Mouse (Mus musculus): ENCODE measurements around the gene Plcl1. TPM values are rescaled to one million over a fixed set of nuclear protein-coding genes. Genes with fewer than 3 reads are reported as not detected.

The Plcl1 gene
- polyA plus RNA-seq, 1 experiment, result 0.30 TPM

DNA sequence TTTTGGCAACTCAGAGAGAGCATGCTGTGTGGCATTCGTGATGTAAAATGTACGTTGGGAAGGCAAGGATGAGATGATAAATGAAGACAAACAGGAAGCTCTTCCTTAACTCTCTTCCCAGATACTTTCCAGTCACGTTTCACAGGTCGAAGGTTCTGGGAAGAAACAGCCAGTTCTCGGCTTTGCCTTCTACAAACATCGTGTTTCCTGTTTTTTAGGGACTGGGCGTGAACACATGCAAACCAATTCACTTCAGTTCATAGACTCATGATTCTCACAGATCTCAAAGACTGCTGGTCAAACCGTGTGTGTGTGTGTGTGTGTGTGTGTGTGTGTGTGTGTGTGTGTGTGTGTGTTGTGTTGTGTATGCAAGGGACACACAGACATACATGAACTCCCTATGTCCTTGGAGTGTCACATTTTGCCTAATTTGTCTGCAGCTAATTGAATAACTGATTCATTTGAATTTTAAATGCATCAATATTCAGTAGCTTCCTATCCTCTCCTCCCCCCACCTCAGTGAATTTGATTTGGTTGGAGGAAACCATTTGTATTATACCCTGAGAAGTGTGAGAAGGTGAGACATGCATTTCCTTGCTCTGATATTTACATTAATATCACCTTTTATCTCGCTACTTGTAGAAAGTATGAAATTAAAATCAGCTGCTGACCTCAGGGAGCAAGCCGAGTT is 259.6 kb downstream of the Plcl1 start:
- WGBS, result 53% methylated on average over 10 of the region's 10 CpGs
- Histone ChIP-seq H3K27ac (ENCODE audit: control insufficient read depth, insufficient read depth, low read depth, low read length, poor library complexity) (no peak overlapping the region), H3K4me1 (ENCODE audit: control insufficient read depth, insufficient read depth, low read length) (no peaks in the 10 kb centered on the region), H3K4me3 (replicated peaks; ENCODE audit: control insufficient read depth, low read depth, low read length) (no peak overlapping the region)
- no peak for TF ChIP-seq CTCF (IDR thresholded peaks at IDR 0.05; ENCODE audit: control insufficient read depth, insufficient read depth, low read length)
- no peak for TF ChIP-seq POLR2A (IDR thresholded peaks at IDR 0.05; ENCODE audit: borderline replicate concordance, control insufficient read depth, low read depth, low read length)

DNA sequence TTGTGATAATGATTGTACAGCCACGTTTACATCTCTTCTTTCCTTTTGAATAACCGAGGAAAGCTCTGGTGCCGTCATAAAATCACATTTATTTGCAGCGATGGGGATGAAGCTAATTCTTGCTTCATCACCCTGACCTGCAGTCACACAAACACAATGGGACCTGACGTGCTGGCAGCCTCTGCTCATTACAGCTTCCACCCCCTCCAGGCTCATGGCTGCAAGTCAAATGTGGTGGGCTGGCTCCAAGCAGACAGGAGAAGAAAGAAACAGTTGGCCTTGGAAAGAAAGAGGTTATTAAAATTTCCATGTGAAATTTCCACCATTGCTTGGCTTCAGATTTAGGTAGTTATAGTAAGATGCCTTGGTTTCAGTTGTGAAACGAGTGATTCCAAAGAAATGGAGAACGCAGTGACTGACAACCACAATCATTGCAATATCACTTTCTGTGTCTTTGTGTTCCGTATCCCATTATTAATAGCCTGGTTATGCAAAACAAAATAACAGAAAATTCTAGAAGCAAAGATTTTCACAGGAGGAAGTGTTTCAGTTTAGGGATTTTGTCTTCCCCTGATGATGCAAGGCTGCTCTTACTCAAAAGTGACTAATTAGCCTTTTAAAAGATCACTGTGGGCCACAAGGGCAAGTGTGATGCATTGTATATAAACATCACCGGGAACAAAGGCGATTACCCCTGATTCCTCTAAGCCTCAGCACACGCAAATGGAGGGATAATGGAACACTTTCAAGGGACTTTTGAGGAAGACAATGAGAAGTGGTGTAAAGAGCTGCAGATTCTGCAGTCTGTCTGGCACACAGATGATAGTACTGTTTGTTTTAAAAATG is 260.3 kb downstream of the Plcl1 start:
- H3K4me3 ChIP-seq (replicated peaks; ENCODE audit: control insufficient read depth, low read depth, low read length), result no peak overlapping the region
- TF ChIP-seq CTCF (IDR thresholded peaks at IDR 0.05; ENCODE audit: control insufficient read depth, insufficient read depth, low read length), result no peak
- no peak for TF ChIP-seq POLR2A (IDR thresholded peaks at IDR 0.05; ENCODE audit: borderline replicate concordance, control insufficient read depth, low read depth, low read length)
- WGBS, result 76% methylated on average over 11 of the region's 11 CpGs
- H3K27ac ChIP-seq (ENCODE audit: control insufficient read depth, insufficient read depth, low read depth, low read length, poor library complexity), result no peak overlapping the region
- no peaks in the 10 kb centered on the region for H3K4me1 ChIP-seq (ENCODE audit: control insufficient read depth, insufficient read depth, low read length)

DNA sequence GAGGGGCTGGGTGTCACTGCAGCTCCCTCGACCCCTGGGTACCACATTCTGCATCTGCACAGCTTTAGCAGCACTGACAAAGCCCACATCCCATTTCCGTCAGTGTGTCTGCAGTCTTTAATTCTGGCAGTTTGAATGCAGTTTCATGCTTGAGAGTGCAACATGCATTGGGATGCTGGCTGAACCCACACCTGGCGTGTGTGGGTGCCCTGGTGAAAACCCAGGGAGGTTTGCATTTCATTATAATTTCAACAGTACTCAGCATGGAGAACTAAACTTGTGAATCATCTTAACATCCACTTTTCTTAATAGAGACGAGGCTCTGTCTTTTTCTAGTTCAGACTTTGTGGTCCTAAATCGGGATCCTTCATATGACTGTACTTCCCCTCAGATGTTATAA is 261.1 kb downstream of the Plcl1 start:
- no peaks in the 10 kb centered on the region for H3K4me1 ChIP-seq (ENCODE audit: control insufficient read depth, insufficient read depth, low read length)
- TF ChIP-seq CTCF (IDR thresholded peaks at IDR 0.05; ENCODE audit: control insufficient read depth, insufficient read depth, low read length) (no peak), POLR2A (IDR thresholded peaks at IDR 0.05; ENCODE audit: borderline replicate concordance, control insufficient read depth, low read depth, low read length) (no peak)
- no peak overlapping the region for H3K4me3 ChIP-seq (replicated peaks; ENCODE audit: control insufficient read depth, low read depth, low read length)
- 66% methylated on average over 5 of the region's 5 CpGs for WGBS
- H3K27ac ChIP-seq (ENCODE audit: control insufficient read depth, insufficient read depth, low read depth, low read length, poor library complexity), result no peak overlapping the region

DNA sequence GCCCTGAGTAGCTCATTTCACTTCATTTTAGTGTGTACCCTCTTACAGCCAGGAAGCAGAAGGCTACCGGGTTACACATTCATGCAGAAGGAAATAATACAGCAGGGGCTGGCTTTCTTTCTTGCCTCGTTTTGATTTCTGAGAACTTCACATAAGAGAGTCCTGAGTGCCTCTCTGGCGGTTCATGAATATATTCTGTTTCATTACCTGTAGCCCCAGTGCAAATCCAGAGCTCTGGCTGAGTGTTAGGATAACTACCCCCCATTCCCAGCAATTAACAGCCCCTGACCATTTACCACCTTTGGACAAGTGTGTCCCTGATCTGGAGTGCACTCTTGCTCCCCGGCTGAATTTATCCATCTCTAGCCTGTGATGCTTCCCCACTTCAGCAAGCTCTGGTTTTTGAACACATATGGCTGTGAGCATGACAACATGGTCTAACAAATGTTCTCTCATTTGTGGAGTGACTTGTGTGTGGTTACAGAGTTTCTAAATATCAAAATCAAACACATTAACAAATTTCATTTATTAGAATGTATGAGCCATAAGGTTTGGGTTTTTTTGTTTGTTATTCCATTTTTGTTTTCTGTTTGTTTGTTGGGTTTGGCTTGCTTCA is 263.0 kb downstream of the Plcl1 start:
- no peaks in the 10 kb centered on the region for H3K4me1 ChIP-seq (ENCODE audit: control insufficient read depth, insufficient read depth, low read length)
- 46% methylated on average over 4 of the region's 4 CpGs for WGBS
- TF ChIP-seq POLR2A (IDR thresholded peaks at IDR 0.05; ENCODE audit: borderline replicate concordance, control insufficient read depth, low read depth, low read length) (no peak), CTCF (IDR thresholded peaks at IDR 0.05; ENCODE audit: control insufficient read depth, insufficient read depth, low read length) (no peak)
- H3K27ac ChIP-seq (ENCODE audit: control insufficient read depth, insufficient read depth, low read depth, low read length, poor library complexity), result no peak overlapping the region
- no peak overlapping the region for H3K4me3 ChIP-seq (replicated peaks; ENCODE audit: control insufficient read depth, low read depth, low read length)

DNA sequence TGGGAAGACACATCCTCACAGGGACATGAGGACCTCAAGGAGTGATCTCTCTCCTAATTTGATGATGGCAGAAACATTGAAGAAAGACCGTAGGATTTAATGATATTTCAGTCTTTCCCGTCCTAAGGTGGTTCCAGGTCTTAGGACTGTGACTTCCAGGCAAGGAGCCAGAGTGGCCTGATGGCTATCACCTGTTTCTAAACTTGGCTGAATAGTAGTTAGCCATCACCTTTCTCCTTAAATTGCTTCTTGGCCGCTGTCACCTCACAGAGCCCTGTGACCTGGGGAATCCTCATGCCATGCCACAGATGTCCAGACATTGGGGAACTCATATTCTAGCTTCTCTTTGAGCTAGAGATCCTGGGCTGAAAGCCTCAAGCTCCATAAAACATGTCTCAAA is 277.0 kb downstream of the Plcl1 start:
- TF ChIP-seq POLR2A (IDR thresholded peaks at IDR 0.05; ENCODE audit: borderline replicate concordance, control insufficient read depth, low read depth, low read length), result no peak
- TF ChIP-seq CTCF (IDR thresholded peaks at IDR 0.05; ENCODE audit: control insufficient read depth, insufficient read depth, low read length), result no peak
- Histone ChIP-seq H3K4me1 (ENCODE audit: control insufficient read depth, insufficient read depth, low read length) (no peaks in the 10 kb centered on the region), H3K4me3 (replicated peaks; ENCODE audit: control insufficient read depth, low read depth, low read length) (no peak overlapping the region), H3K27ac (ENCODE audit: control insufficient read depth, insufficient read depth, low read depth, low read length, poor library complexity) (no peak overlapping the region)
- 83% methylated on average over 3 of the region's 3 CpGs for WGBS

DNA sequence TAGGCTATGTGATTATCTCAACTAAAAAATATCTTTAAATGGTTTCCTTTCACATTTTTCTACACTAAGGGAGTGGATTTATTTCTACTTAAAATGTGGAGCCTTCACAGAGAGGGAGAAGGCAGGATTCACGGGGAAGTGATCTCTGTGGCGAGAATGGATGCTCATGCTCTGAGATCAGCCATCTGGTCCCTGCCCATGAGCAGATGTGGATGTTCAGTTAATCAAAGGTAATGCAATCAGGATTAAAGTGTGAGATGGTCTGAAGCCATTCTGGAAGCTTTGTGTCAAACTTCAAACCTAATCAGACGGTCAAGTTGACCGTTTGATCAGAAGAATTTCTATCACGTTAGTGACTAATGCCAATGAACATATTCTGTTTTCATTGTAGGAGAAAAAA is 280.5 kb downstream of the Plcl1 start:
- Histone ChIP-seq H3K4me1 (ENCODE audit: control insufficient read depth, insufficient read depth, low read length) (no peaks in the 10 kb centered on the region), H3K4me3 (replicated peaks; ENCODE audit: control insufficient read depth, low read depth, low read length) (no peak overlapping the region), H3K27ac (ENCODE audit: control insufficient read depth, insufficient read depth, low read depth, low read length, poor library complexity) (no peak overlapping the region)
- WGBS, result 84% methylated on average over 5 of the region's 5 CpGs
- no peak for TF ChIP-seq CTCF (IDR thresholded peaks at IDR 0.05; ENCODE audit: control insufficient read depth, insufficient read depth, low read length)
- no peak for TF ChIP-seq POLR2A (IDR thresholded peaks at IDR 0.05; ENCODE audit: borderline replicate concordance, control insufficient read depth, low read depth, low read length)

DNA sequence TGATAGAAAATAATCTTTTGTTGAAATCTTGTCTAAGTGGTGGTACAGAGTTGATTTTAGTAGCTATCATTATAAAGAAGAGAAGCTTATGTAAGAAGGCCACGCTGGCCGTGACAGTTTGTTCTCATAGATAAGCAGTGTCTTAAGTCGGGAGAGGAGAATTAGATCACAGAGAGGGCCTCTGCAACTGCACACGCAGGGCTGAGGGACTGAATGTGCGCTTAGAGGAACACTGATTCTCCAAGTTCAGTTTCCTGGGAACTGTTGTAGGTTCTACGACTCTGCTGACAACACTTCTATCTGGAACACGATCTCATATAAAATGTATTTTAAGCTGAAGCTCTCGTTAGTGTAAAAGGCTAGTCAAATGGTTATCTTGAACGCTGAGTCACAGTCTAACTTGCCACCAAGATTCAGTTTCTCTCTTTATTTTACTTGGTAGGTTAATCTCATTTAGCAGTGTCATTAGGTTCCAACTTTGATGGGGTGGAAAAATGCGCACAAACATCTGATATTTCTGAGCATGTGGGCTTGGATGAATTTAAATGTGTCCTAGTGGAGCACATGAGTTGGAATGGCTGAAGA is 288.0 kb downstream of the Plcl1 start:
- TF ChIP-seq POLR2A (IDR thresholded peaks at IDR 0.05; ENCODE audit: borderline replicate concordance, control insufficient read depth, low read depth, low read length), result no peak
- no peak for TF ChIP-seq CTCF (IDR thresholded peaks at IDR 0.05; ENCODE audit: control insufficient read depth, insufficient read depth, low read length)
- Histone ChIP-seq H3K4me3 (replicated peaks; ENCODE audit: control insufficient read depth, low read depth, low read length) (no peak overlapping the region), H3K27ac (ENCODE audit: control insufficient read depth, insufficient read depth, low read depth, low read length, poor library complexity) (no peak overlapping the region), H3K4me1 (ENCODE audit: control insufficient read depth, insufficient read depth, low read length) (no peaks in the 10 kb centered on the region)
- WGBS, result 61% methylated on average over 10 of the region's 10 CpGs

DNA sequence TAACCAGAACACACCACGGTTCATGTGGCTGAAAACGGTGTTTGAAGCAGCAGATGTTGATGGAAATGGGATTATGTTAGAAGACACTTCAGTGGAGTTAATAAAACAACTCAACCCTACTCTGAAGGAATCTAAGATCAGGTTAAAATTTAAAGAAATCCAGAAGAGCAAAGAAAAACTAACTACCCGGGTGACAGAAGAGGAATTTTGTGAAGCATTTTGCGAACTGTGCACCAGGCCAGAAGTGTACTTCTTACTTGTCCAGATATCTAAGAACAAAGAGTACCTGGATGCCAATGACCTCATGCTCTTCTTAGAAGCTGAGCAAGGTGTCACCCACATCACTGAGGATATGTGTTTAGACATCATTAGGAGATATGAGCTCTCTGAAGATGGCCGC is 290.5 kb downstream of the Plcl1 start:
- H3K4me3 ChIP-seq (replicated peaks; ENCODE audit: control insufficient read depth, low read depth, low read length), result no peak overlapping the region
- WGBS, result 88% methylated on average over 5 of the region's 5 CpGs
- no peaks in the 10 kb centered on the region for H3K4me1 ChIP-seq (ENCODE audit: control insufficient read depth, insufficient read depth, low read length)
- TF ChIP-seq CTCF (IDR thresholded peaks at IDR 0.05; ENCODE audit: control insufficient read depth, insufficient read depth, low read length) (no peak), POLR2A (IDR thresholded peaks at IDR 0.05; ENCODE audit: borderline replicate concordance, control insufficient read depth, low read depth, low read length) (no peak)
- H3K27ac ChIP-seq (ENCODE audit: control insufficient read depth, insufficient read depth, low read depth, low read length, poor library complexity), result no peak overlapping the region
